Mouse (Mus musculus) midbrain, embryonic 14.5 days (tissue): ENCODE data around the gene Prkcd. TPM values are rescaled to one million over a fixed set of nuclear protein-coding genes. Genes with fewer than 3 reads are reported as not detected.

Source experiments
- ATAC-seq: fragments of 200-750 bp; cut with Nextera tagmentation; 2 replicates; pipeline ENCODE4 v1.8.0; 2017; ENCODE audit warnings: moderate number of reproducible peaks, moderate library complexity; ENCODE audit not compliant: low FRiP score, low TSS enrichment
- DNase-seq: peaks from one replicate; pipeline ENCODE4 v3.0.0-alpha.2; 2015
- H3K27ac ChIP-seq: fragments of 300-500 bp; sonication (generic); replicated peaks from 2 replicates; pipeline ENCODE4 v1.5.1; 2014; ENCODE audit warnings: mild to moderate bottlenecking, low read depth, low read length, moderate library complexity
- H3K27me3 ChIP-seq: fragments of 300-500 bp; sonication (generic); 2 replicates; pipeline ENCODE4 v1.6.1; 2014; ENCODE audit warnings: low read length, control low read depth, mixed read lengths; ENCODE audit not compliant: control insufficient read depth, insufficient read depth
- H3K36me3 ChIP-seq: fragments of 300-500 bp; sonication (generic); 2 replicates; pipeline ENCODE4 v1.6.1; 2014; ENCODE audit warnings: low read length, control low read depth; ENCODE audit not compliant: control insufficient read depth, insufficient read depth
- H3K4me1 ChIP-seq: fragments of 300-500 bp; sonication (generic); 2 replicates; pipeline ENCODE4 v1.6.1; 2014; ENCODE audit warnings: mild to moderate bottlenecking, antibody characterized with exemption, low read length, control low read depth; ENCODE audit not compliant: control insufficient read depth, insufficient read depth
- H3K4me2 ChIP-seq: fragments of 300-500 bp; sonication (generic); 2 replicates; pipeline ENCODE4 v1.6.1; 2014; ENCODE audit warnings: mild to moderate bottlenecking, low read length, moderate library complexity
- H3K4me3 ChIP-seq: fragments of 300-500 bp; sonication (generic); replicated peaks from 2 replicates; pipeline ENCODE4 v1.5.1; 2014; ENCODE audit warnings: low read depth, low read length
- H3K9ac ChIP-seq: fragments of 300-500 bp; sonication (generic); replicated peaks from 2 replicates; pipeline ENCODE4 v1.6.1; 2014; ENCODE audit warnings: mild to moderate bottlenecking, low read length, moderate library complexity
- H3K9me3 ChIP-seq: fragments of 300-500 bp; sonication (generic); 2 replicates; pipeline ENCODE4 v1.6.1; 2016; ENCODE audit warnings: low read length, control low read depth, mixed read lengths; ENCODE audit not compliant: control insufficient read depth
- WGBS: fragments of 180-500 bp; shearing (Covaris S2); extraction: QIAGEN DNeasy Blood & Tissue Kit; methylation state at CpG from one replicate; pipeline ENCODE4 v1.1.7; 2014; 5-methylcytosine and 5-hydroxymethylcytosine counted together
- polyA plus RNA-seq: library from polyadenylated mRNA; unstranded; fragments of >200 nt; fragmentation: Nextera tagmentation; extraction: Ambion mirVana; gene quantifications from 2 replicates; pipeline ENCODE4 v1.2.1, GENCODE M21; 2014

The Prkcd gene
- polyA plus RNA-seq, 1 experiment from 2014 or later: 12.8 TPM

- WGBS: 85% methylated on average over 4 of the region's 4 CpGs
These were observed 12.7 kb upstream of the Prkcd start for GRCm38 (mm10) chr14:30638686-30639085.

GRCm38 (mm10) chr14:30638009-30638408, 12.0 kb upstream of the Prkcd start:
- no peak for ATAC-seq
- DNase-seq: no peak
- Histone ChIP-seq H3K9ac (no peak overlapping the region), H3K4me2 (no peak overlapping the region), H3K36me3 (no peaks in the 10 kb centered on the region), H3K27ac (no peak overlapping the region), H3K9me3 (no peaks in the 10 kb centered on the region), H3K4me1 (no peaks in the 10 kb centered on the region), H3K27me3 (no peaks in the 10 kb centered on the region), H3K4me3 (no peak overlapping the region)
- 87% methylated on average over 4 of the region's 4 CpGs for WGBS

More at GRCm38 (mm10) chr14:30638686-30639085, 12.7 kb upstream of the Prkcd start:
- H3K9ac ChIP-seq: no peak overlapping the region
- H3K27ac ChIP-seq: no peak overlapping the region
- no peaks in the 10 kb centered on the region for H3K36me3 ChIP-seq
- H3K4me1 ChIP-seq: no peaks in the 10 kb centered on the region
- H3K4me2 ChIP-seq: no peak overlapping the region
- H3K9me3 ChIP-seq: no peaks in the 10 kb centered on the region
- no peak overlapping the region for H3K4me3 ChIP-seq
- no peak for ATAC-seq
- DNase-seq: no peak
- no peaks in the 10 kb centered on the region for H3K27me3 ChIP-seq

GRCm38 (mm10) chr14:30637087-30637486, 11.1 kb upstream of the Prkcd start:
- Histone ChIP-seq H3K9ac (no peak overlapping the region), H3K27me3 (no peaks in the 10 kb centered on the region), H3K4me2 (no peak overlapping the region), H3K4me3 (no peak overlapping the region), H3K27ac (no peak overlapping the region), H3K9me3 (no peaks in the 10 kb centered on the region), H3K4me1 (no peaks in the 10 kb centered on the region), H3K36me3 (no peaks in the 10 kb centered on the region)
- WGBS: 85% methylated on average over 2 of the region's 2 CpGs
- no peak for ATAC-seq
- no peak for DNase-seq

GRCm38 (mm10) chr14:30636499-30636898, 10.5 kb upstream of the Prkcd start:
- H3K4me3 ChIP-seq: no peak overlapping the region
- no peaks in the 10 kb centered on the region for H3K9me3 ChIP-seq
- DNase-seq (no peak), ATAC-seq (no peak)
- H3K27ac ChIP-seq: no peak overlapping the region
- no peak overlapping the region for H3K4me2 ChIP-seq
- H3K9ac ChIP-seq: no peak overlapping the region
- H3K4me1 ChIP-seq: no peaks in the 10 kb centered on the region
- H3K36me3 ChIP-seq: no peaks in the 10 kb centered on the region
- H3K27me3 ChIP-seq: no peaks in the 10 kb centered on the region
- WGBS: 79% methylated on average over 9 of the region's 9 CpGs

- Histone ChIP-seq H3K36me3 (no peaks in the 10 kb centered on the region), H3K9me3 (no peaks in the 10 kb centered on the region), H3K27ac (no peak overlapping the region), H3K4me1 (no peaks in the 10 kb centered on the region), H3K4me3 (no peak overlapping the region), H3K27me3 (no peaks in the 10 kb centered on the region), H3K4me2 (no peak overlapping the region), H3K9ac (no peak overlapping the region)
- WGBS: 82% methylated on average over 13 of the region's 13 CpGs
- DNase-seq: no peak
- ATAC-seq: no peak
These were observed 9.4 kb upstream of the Prkcd start for GRCm38 (mm10) chr14:30635219-30635910.

GRCm38 (mm10) chr14:30634418-30634817, 8.4 kb upstream of the Prkcd start:
- Histone ChIP-seq H3K4me2 (no peak overlapping the region), H3K27me3 (no peaks in the 10 kb centered on the region), H3K9ac (no peak overlapping the region), H3K27ac (no peak overlapping the region), H3K9me3 (no peaks in the 10 kb centered on the region), H3K4me3 (no peak overlapping the region), H3K36me3 (no peaks in the 10 kb centered on the region), H3K4me1 (no peaks in the 10 kb centered on the region)
- 92% methylated on average over 1 of the region's 1 CpGs for WGBS
- DNase-seq: no peak
- no peak for ATAC-seq

- Histone ChIP-seq H3K4me1 (no peaks in the 10 kb centered on the region), H3K4me3 (no peak overlapping the region), H3K36me3 (no peaks in the 10 kb centered on the region), H3K27ac (no peak overlapping the region), H3K4me2 (no peak overlapping the region), H3K9ac (no peak overlapping the region), H3K27me3 (no peaks in the 10 kb centered on the region), H3K9me3 (no peaks in the 10 kb centered on the region)
- no peak for ATAC-seq
- 81% methylated on average over 7 of the region's 7 CpGs for WGBS
- DNase-seq: no peak
These were observed 7.7 kb upstream of the Prkcd start for GRCm38 (mm10) chr14:30633708-30634107.

GRCm38 (mm10) chr14:30631834-30632233, 5.8 kb upstream of the Prkcd start:
- Histone ChIP-seq H3K9ac (no peak overlapping the region), H3K27ac (no peak overlapping the region), H3K4me2 (no peak overlapping the region), H3K27me3 (no peaks in the 10 kb centered on the region), H3K36me3 (no peaks in the 10 kb centered on the region), H3K9me3 (no peaks in the 10 kb centered on the region), H3K4me3 (no peak overlapping the region), H3K4me1 (no peaks in the 10 kb centered on the region)
- ATAC-seq (no peak), DNase-seq (no peak)
- WGBS: 52% methylated on average over 2 of the region's 2 CpGs

- Histone ChIP-seq H3K4me2 (no peak overlapping the region), H3K36me3 (no peaks in the 10 kb centered on the region), H3K4me1 (no peaks in the 10 kb centered on the region), H3K27me3 (peaks cover 8% of the 10 kb centered on the region; the same call in 1 of the 2 replicates), H3K4me3 (no peak overlapping the region), H3K9me3 (no peaks in the 10 kb centered on the region), H3K9ac (no peak overlapping the region), H3K27ac (no peak overlapping the region)
- ATAC-seq: no peak
- no peak for DNase-seq
- WGBS: 79% methylated on average over 5 of the region's 5 CpGs
These were observed 5.0 kb upstream of the Prkcd start for GRCm38 (mm10) chr14:30630811-30631576.
